Mouse (Mus musculus): ENCODE data around the gene Ncor2. TPM values are rescaled to one million over a fixed set of nuclear protein-coding genes. Genes with fewer than 3 reads are reported as not detected.
A peak's percentile ranks its signal among the peaks of the same experiment; 100 is the strongest.

The Ncor2 gene
- polyA plus RNA-seq (2015; fragmentation: Nextera tagmentation; extraction: Ambion mirVana): 14.9 and 22.2 TPM in 2 replicates

GRCm38 (mm10) chr5:125179007-125179734 lies at the start of gene Ncor2:
Gene Ncor2, minus strand, starts transcription at chr5:125179219.
- ATAC-seq (replicated peaks; ENCODE audit: insufficient number of reproducible peaks, insufficient read depth, low FRiP score, low read depth): peak; percentile 82
- Histone ChIP-seq H3K4me2 (peak within 1 kb of the TSS; percentile 93), H3K36me3 (no peaks in the 10 kb centered on the region), H3K27me3 (no peaks in the 10 kb centered on the region), H3K27ac (peak within 1 kb of the TSS; percentile 96), H3K4me3 (peak within 1 kb of the TSS; percentile 62), H3K9ac (peak within 1 kb of the TSS; percentile 92), H3K9me3 (replicated peaks) (no peaks in the 10 kb centered on the region), H3K4me1 (replicated peaks) (peaks cover 52% of the 10 kb centered on the region)
- WGBS: under 1% methylated on average over 68 of the region's 87 CpGs

- ATAC-seq (replicated peaks; ENCODE audit: insufficient number of reproducible peaks, insufficient read depth, low FRiP score, low read depth): no peak
- WGBS: 96% methylated on average over 4 of the region's 4 CpGs
- H3K4me1 ChIP-seq (replicated peaks): peaks cover 1% of the 10 kb centered on the region
- H3K36me3 ChIP-seq: no peaks in the 10 kb centered on the region
- H3K4me3 ChIP-seq: no peak overlapping the region
- H3K9me3 ChIP-seq (replicated peaks): peaks cover 6% of the 10 kb centered on the region
- no peak overlapping the region for H3K9ac ChIP-seq
- H3K4me2 ChIP-seq: no peak overlapping the region
- H3K27me3 ChIP-seq: no peaks in the 10 kb centered on the region
- no peak overlapping the region for H3K27ac ChIP-seq
Measured at GRCm38 (mm10) chr5:125227699-125228098, 48.7 kb upstream of the Ncor2 start.

GRCm38 (mm10) chr5:125226229-125226634 lies 47.2 kb upstream of the Ncor2 start:
- H3K4me3 ChIP-seq: no peak overlapping the region
- no peak overlapping the region for H3K9ac ChIP-seq
- ATAC-seq (replicated peaks; ENCODE audit: insufficient number of reproducible peaks, insufficient read depth, low FRiP score, low read depth): no peak
- H3K27ac ChIP-seq: no peak overlapping the region
- H3K36me3 ChIP-seq: no peaks in the 10 kb centered on the region
- H3K9me3 ChIP-seq (replicated peaks): peaks cover 6% of the 10 kb centered on the region
- peaks cover 16% of the 10 kb centered on the region for H3K4me1 ChIP-seq (replicated peaks)
- no peaks in the 10 kb centered on the region for H3K27me3 ChIP-seq
- no peak overlapping the region for H3K4me2 ChIP-seq
- 61% methylated on average over 12 of the region's 12 CpGs for WGBS

- no peak overlapping the region for H3K4me3 ChIP-seq
- peaks cover 17% of the 10 kb centered on the region for H3K4me1 ChIP-seq (replicated peaks)
- H3K27ac ChIP-seq: no peak overlapping the region
- no peak overlapping the region for H3K4me2 ChIP-seq
- H3K36me3 ChIP-seq: no peaks in the 10 kb centered on the region
- no peaks in the 10 kb centered on the region for H3K27me3 ChIP-seq
- peaks cover 6% of the 10 kb centered on the region for H3K9me3 ChIP-seq (replicated peaks)
- 45% methylated on average over 3 of the region's 3 CpGs for WGBS
- no peak overlapping the region for H3K9ac ChIP-seq
- ATAC-seq (replicated peaks; ENCODE audit: insufficient number of reproducible peaks, insufficient read depth, low FRiP score, low read depth): no peak
Measured at GRCm38 (mm10) chr5:125224925-125225324, 45.9 kb upstream of the Ncor2 start.

GRCm38 (mm10) chr5:125223961-125224360 lies 44.9 kb upstream of the Ncor2 start:
- H3K4me1 ChIP-seq (replicated peaks): peaks cover 17% of the 10 kb centered on the region
- no peak overlapping the region for H3K9ac ChIP-seq
- H3K36me3 ChIP-seq: no peaks in the 10 kb centered on the region
- no peak overlapping the region for H3K4me2 ChIP-seq
- WGBS: 69% methylated on average over 5 of the region's 5 CpGs
- H3K9me3 ChIP-seq (replicated peaks): peaks cover 6% of the 10 kb centered on the region
- no peak overlapping the region for H3K27ac ChIP-seq
- no peak overlapping the region for H3K4me3 ChIP-seq
- no peaks in the 10 kb centered on the region for H3K27me3 ChIP-seq
- no peak for ATAC-seq (replicated peaks; ENCODE audit: insufficient number of reproducible peaks, insufficient read depth, low FRiP score, low read depth)

- no peak overlapping the region for H3K9ac ChIP-seq
- H3K4me1 ChIP-seq (replicated peaks): peaks cover 22% of the 10 kb centered on the region
- no peak overlapping the region for H3K4me3 ChIP-seq
- H3K36me3 ChIP-seq: no peaks in the 10 kb centered on the region
- 0 out of 2 replicates have a peak overlapping the region, but pooled peaks have one; percentile 24 for H3K27ac ChIP-seq
- H3K4me2 ChIP-seq: no peak overlapping the region
- 28% methylated on average over 6 of the region's 6 CpGs for WGBS
- peaks cover 4% of the 10 kb centered on the region for H3K9me3 ChIP-seq (replicated peaks)
- ATAC-seq (replicated peaks; ENCODE audit: insufficient number of reproducible peaks, insufficient read depth, low FRiP score, low read depth): no peak
- no peaks in the 10 kb centered on the region for H3K27me3 ChIP-seq
Measured at GRCm38 (mm10) chr5:125222706-125223105, 43.7 kb upstream of the Ncor2 start.

GRCm38 (mm10) chr5:125221868-125222267 lies 42.8 kb upstream of the Ncor2 start:
- WGBS: 51% methylated on average over 3 of the region's 3 CpGs
- ATAC-seq (replicated peaks; ENCODE audit: insufficient number of reproducible peaks, insufficient read depth, low FRiP score, low read depth): 0 out of 2 replicates have a peak, but pooled peaks have one; percentile 15
- H3K27me3 ChIP-seq: no peaks in the 10 kb centered on the region
- no peaks in the 10 kb centered on the region for H3K9me3 ChIP-seq (replicated peaks)
- peaks cover 23% of the 10 kb centered on the region for H3K4me1 ChIP-seq (replicated peaks)
- H3K9ac ChIP-seq: no peak overlapping the region
- no peaks in the 10 kb centered on the region for H3K36me3 ChIP-seq
- no peak overlapping the region for H3K4me3 ChIP-seq
- H3K4me2 ChIP-seq: no peak overlapping the region
- H3K27ac ChIP-seq: peak overlapping the region; percentile 24; the same call in 1 of the 2 replicates

- H3K36me3 ChIP-seq: no peaks in the 10 kb centered on the region
- H3K4me3 ChIP-seq: no peak overlapping the region
- WGBS: 63% methylated on average over 9 of the region's 9 CpGs
- no peak overlapping the region for H3K9ac ChIP-seq
- H3K9me3 ChIP-seq (replicated peaks): no peaks in the 10 kb centered on the region
- H3K27ac ChIP-seq: peak overlapping the region; percentile 14; the same call in 1 of the 2 replicates
- H3K27me3 ChIP-seq: no peaks in the 10 kb centered on the region
- H3K4me2 ChIP-seq: no peak overlapping the region
- peaks cover 33% of the 10 kb centered on the region for H3K4me1 ChIP-seq (replicated peaks)
- ATAC-seq (replicated peaks; ENCODE audit: insufficient number of reproducible peaks, insufficient read depth, low FRiP score, low read depth): no peak
Measured at GRCm38 (mm10) chr5:125217426-125218170, 38.6 kb upstream of the Ncor2 start.

- peak overlapping the region; percentile 27 for H3K4me3 ChIP-seq
- peak; percentile 65 for ATAC-seq (replicated peaks; ENCODE audit: insufficient number of reproducible peaks, insufficient read depth, low FRiP score, low read depth)
- H3K9me3 ChIP-seq (replicated peaks): no peaks in the 10 kb centered on the region
- peak overlapping the region; percentile 60 for H3K4me2 ChIP-seq
- peaks cover 19% of the 10 kb centered on the region for H3K4me1 ChIP-seq (replicated peaks)
- peak overlapping the region; percentile 68 for H3K27ac ChIP-seq
- peak overlapping the region; percentile 48 for H3K9ac ChIP-seq
- 11% methylated on average over 24 of the region's 24 CpGs for WGBS
- no peaks in the 10 kb centered on the region for H3K27me3 ChIP-seq
- no peaks in the 10 kb centered on the region for H3K36me3 ChIP-seq
Measured at GRCm38 (mm10) chr5:125215930-125216459, 37.0 kb upstream of the Ncor2 start.

- H3K4me2 ChIP-seq: peak overlapping the region; percentile 60
- H3K9me3 ChIP-seq (replicated peaks): no peaks in the 10 kb centered on the region
- H3K36me3 ChIP-seq: no peaks in the 10 kb centered on the region
- H3K4me1 ChIP-seq (replicated peaks): peaks cover 19% of the 10 kb centered on the region
- H3K9ac ChIP-seq: peak overlapping the region; percentile 48
- 0 out of 2 replicates have a peak, but pooled peaks have one; percentile 5 for ATAC-seq (replicated peaks; ENCODE audit: insufficient number of reproducible peaks, insufficient read depth, low FRiP score, low read depth)
- WGBS: 30% methylated on average over 11 of the region's 11 CpGs
- H3K27ac ChIP-seq: peak overlapping the region; percentile 68
- peak overlapping the region; percentile 27 for H3K4me3 ChIP-seq
- H3K27me3 ChIP-seq: no peaks in the 10 kb centered on the region
Measured at GRCm38 (mm10) chr5:125215346-125215929, 36.4 kb upstream of the Ncor2 start.

- Histone ChIP-seq H3K36me3 (no peaks in the 10 kb centered on the region), H3K4me1 (replicated peaks) (peaks cover 19% of the 10 kb centered on the region), H3K4me2 (no peak overlapping the region), H3K27me3 (no peaks in the 10 kb centered on the region), H3K4me3 (no peak overlapping the region), H3K9me3 (replicated peaks) (no peaks in the 10 kb centered on the region), H3K9ac (no peak overlapping the region), H3K27ac (no peak overlapping the region)
- no peak for ATAC-seq (replicated peaks; ENCODE audit: insufficient number of reproducible peaks, insufficient read depth, low FRiP score, low read depth)
- WGBS: 53% methylated on average over 6 of the region's 6 CpGs
Measured at GRCm38 (mm10) chr5:125214064-125214463, 35.0 kb upstream of the Ncor2 start.
